Mouse (Mus musculus): ENCODE data around the gene Fam217a. TPM values are rescaled to one million over a fixed set of nuclear protein-coding genes. Genes with fewer than 3 reads are reported as not detected.
"Not testable (repeated sequence)": the region's sequence is repeated elsewhere in the genome, so short reads cannot be mapped to it uniquely, and the experiment has no call there.

The Fam217a gene
- polyA plus RNA-seq, 1 experiment, result not detected

GRCm38 (mm10) chr13:34875166-34875710, 48.9 kb downstream of the Fam217a start, which contains the start of gene Prpf4b:
Prpf4b (plus strand) TSS chr13:34875302.
- no peaks in the 10 kb centered on the region for H3K27me3 ChIP-seq (ENCODE audit: control insufficient read depth, insufficient read depth, low read length)

GRCm38 (mm10) chr13:34874736-34875135, 49.4 kb downstream of the Fam217a start:
- H3K4me3 ChIP-seq (ENCODE audit: control insufficient read depth, insufficient read depth, low read length), result peak overlapping the region; percentile 20; the same call in 1 of the 2 replicates
- peak overlapping the region; percentile 92 for H3K27ac ChIP-seq (ENCODE audit: control insufficient read depth, insufficient read depth, low read length)
- H3K36me3 ChIP-seq (ENCODE audit: control insufficient read depth, insufficient read depth, low read length); H3K27me3 ChIP-seq (ENCODE audit: control insufficient read depth, insufficient read depth, low read length); H3K4me1 ChIP-seq (replicated peaks; ENCODE audit: control insufficient read depth, insufficient read depth, low read length): not testable (repeated sequence)
- DNase-seq, result peak; percentile 28
- WGBS, result 16% methylated on average over 13 of the region's 13 CpGs

More at GRCm38 (mm10) chr13:34875166-34875710, 48.9 kb downstream of the Fam217a start, which contains the start of gene Prpf4b:
- Histone ChIP-seq H3K4me1 (replicated peaks; ENCODE audit: control insufficient read depth, insufficient read depth, low read length) (0 out of 2 replicates have a peak, but pooled peaks cover 3% of the 10 kb centered on the region), H3K4me3 (ENCODE audit: control insufficient read depth, insufficient read depth, low read length) (peak within 1 kb of the TSS; percentile 96), H3K27ac (ENCODE audit: control insufficient read depth, insufficient read depth, low read length) (peak within 1 kb of the TSS; percentile 92), H3K36me3 (ENCODE audit: control insufficient read depth, insufficient read depth, low read length) (no peaks in the 10 kb centered on the region)
- peak; percentile 92 for DNase-seq
- TF ChIP-seq POLR2A (IDR thresholded peaks at IDR 0.05; ENCODE audit: control insufficient read depth, extremely low read depth, insufficient read depth, low read length, poor library complexity), result peak; percentile 81
- TF ChIP-seq CTCF (IDR thresholded peaks at IDR 0.05; ENCODE audit: borderline replicate concordance, control insufficient read depth, extremely low read depth, insufficient read depth, low read length, poor library complexity), result no peak
- WGBS, result under 1% methylated on average over 40 of the region's 40 CpGs

- no peaks in the 10 kb centered on the region for H3K27me3 ChIP-seq (ENCODE audit: control insufficient read depth, insufficient read depth, low read length)
- H3K27ac ChIP-seq (ENCODE audit: control insufficient read depth, insufficient read depth, low read length), result peak overlapping the region; percentile 62
- peak; percentile 63; the same call in 1 of the 2 replicates for TF ChIP-seq CTCF (IDR thresholded peaks at IDR 0.05; ENCODE audit: borderline replicate concordance, control insufficient read depth, extremely low read depth, insufficient read depth, low read length, poor library complexity)
- TF ChIP-seq POLR2A (IDR thresholded peaks at IDR 0.05; ENCODE audit: control insufficient read depth, extremely low read depth, insufficient read depth, low read length, poor library complexity), result peak; percentile 71
- H3K4me1 ChIP-seq (replicated peaks; ENCODE audit: control insufficient read depth, insufficient read depth, low read length), result 0 out of 2 replicates have a peak, but pooled peaks cover 2% of the 10 kb centered on the region
- WGBS, result 5% methylated on average over 45 of the region's 45 CpGs
- H3K36me3 ChIP-seq (ENCODE audit: control insufficient read depth, insufficient read depth, low read length), result no peaks in the 10 kb centered on the region
- peak; percentile 89 for DNase-seq
- peak overlapping the region; percentile 80 for H3K4me3 ChIP-seq (ENCODE audit: control insufficient read depth, insufficient read depth, low read length)
Observed at GRCm38 (mm10) chr13:34873801-34874681, 50.1 kb downstream of the Fam217a start.

GRCm38 (mm10) chr13:34864420-34865169, 59.5 kb downstream of the Fam217a start:
- WGBS, result 41% methylated on average over 7 of the region's 7 CpGs
- H3K36me3 ChIP-seq (ENCODE audit: control insufficient read depth, insufficient read depth, low read length), result no peaks in the 10 kb centered on the region
- H3K4me1 ChIP-seq (replicated peaks; ENCODE audit: control insufficient read depth, insufficient read depth, low read length), result peaks cover 3% of the 10 kb centered on the region
- no peak overlapping the region for H3K27ac ChIP-seq (ENCODE audit: control insufficient read depth, insufficient read depth, low read length)
- TF ChIP-seq POLR2A (IDR thresholded peaks at IDR 0.05; ENCODE audit: control insufficient read depth, extremely low read depth, insufficient read depth, low read length, poor library complexity) (no peak), CTCF (IDR thresholded peaks at IDR 0.05; ENCODE audit: borderline replicate concordance, control insufficient read depth, extremely low read depth, insufficient read depth, low read length, poor library complexity) (no peak)
- H3K4me3 ChIP-seq (ENCODE audit: control insufficient read depth, insufficient read depth, low read length), result no peak overlapping the region
- peak; percentile 37 for DNase-seq
- no peaks in the 10 kb centered on the region for H3K27me3 ChIP-seq (ENCODE audit: control insufficient read depth, insufficient read depth, low read length)

GRCm38 (mm10) chr13:34861166-34861565, 62.9 kb downstream of the Fam217a start:
- not testable (repeated sequence) for H3K27me3 ChIP-seq (ENCODE audit: control insufficient read depth, insufficient read depth, low read length); H3K4me1 ChIP-seq (replicated peaks; ENCODE audit: control insufficient read depth, insufficient read depth, low read length); DNase-seq; H3K4me3 ChIP-seq (ENCODE audit: control insufficient read depth, insufficient read depth, low read length); H3K36me3 ChIP-seq (ENCODE audit: control insufficient read depth, insufficient read depth, low read length)
- 13% methylated on average over 7 of the region's 8 CpGs for WGBS
- 0 out of 2 replicates have a peak overlapping the region, but pooled peaks have one; percentile 38 for H3K27ac ChIP-seq (ENCODE audit: control insufficient read depth, insufficient read depth, low read length)

Other genes starting within 250 kb of the Fam217a start
- 0.10 TPM in 1 of 2 replicates, not detected in the other for gene Fam50b, start 189.5 kb downstream of the Fam217a start, polyA plus RNA-seq (2012; rRNA removed)
- 26.3 and 33.7 TPM in 2 replicates for gene Prpf4b, start 49.0 kb downstream of the Fam217a start, polyA plus RNA-seq (2012; rRNA removed)
- gene 4933417A18Rik, start 99 bp upstream of the Fam217a start, polyA plus RNA-seq (2012; rRNA removed), result not detected in 2 replicates
- gene Eci3, start 39.5 kb upstream of the Fam217a start, polyA plus RNA-seq (2012; rRNA removed), result 0.23 and 0.40 TPM in 2 replicates
- 72.6 and 82.4 TPM in 2 replicates for gene Eci2, start 102.8 kb upstream of the Fam217a start, polyA plus RNA-seq (2012; rRNA removed)

Data from thymus, adult 2 months (tissue).